Mouse (Mus musculus) limb, embryonic 14.5 days (tissue): Measurements from ENCODE around the gene Gm10681. TPM values are rescaled to one million over a fixed set of nuclear protein-coding genes. Genes with fewer than 3 reads are reported as not detected.
"Not testable (repeated sequence)": the region's sequence is repeated elsewhere in the genome, so short reads cannot be mapped to it uniquely, and the experiment has no call there.

Source experiments
- ATAC-seq: fragments of 200-750 bp; cut with Nextera tagmentation; 2 replicates; pipeline ENCODE4 v1.8.0; 2017; ENCODE audit warnings: low read depth, moderate number of reproducible peaks, moderate TSS enrichment; ENCODE audit not compliant: low FRiP score
- DNase-seq: peaks from one replicate; pipeline ENCODE4 v3.0.0-alpha.2; 2015; ENCODE audit warnings: low spot score
- H3K27ac ChIP-seq: fragments of 300-500 bp; sonication (generic); replicated peaks from 2 replicates; pipeline ENCODE4 v1.5.1; 2014; ENCODE audit warnings: low read depth, mild to moderate bottlenecking, low read length, moderate library complexity, mixed read lengths
- H3K27me3 ChIP-seq: fragments of 300-500 bp; sonication (generic); 2 replicates; pipeline ENCODE4 v1.6.1; 2014; ENCODE audit warnings: low read length, mixed read lengths; ENCODE audit not compliant: control insufficient read depth, insufficient read depth
- H3K36me3 ChIP-seq: fragments of 300-500 bp; sonication (generic); 2 replicates; pipeline ENCODE4 v1.6.1; 2014; ENCODE audit warnings: mild to moderate bottlenecking, low read length, moderate library complexity, mixed read lengths; ENCODE audit not compliant: control insufficient read depth, insufficient read depth
- H3K4me1 ChIP-seq: fragments of 300-500 bp; sonication (generic); 2 replicates; pipeline ENCODE4 v1.6.1; 2014; ENCODE audit warnings: antibody characterized with exemption, low read length, mixed read lengths; ENCODE audit not compliant: control insufficient read depth, insufficient read depth
- H3K4me2 ChIP-seq: fragments of 300-500 bp; sonication (generic); replicated peaks from 2 replicates; pipeline ENCODE4 v1.6.1; 2014; ENCODE audit warnings: low read depth, mild to moderate bottlenecking, low read length, moderate library complexity; ENCODE audit not compliant: severe bottlenecking
- H3K4me3 ChIP-seq: fragments of 300-500 bp; sonication (generic); replicated peaks from 2 replicates; pipeline ENCODE4 v1.5.1; 2014; ENCODE audit warnings: low read length
- H3K9ac ChIP-seq: fragments of 300-500 bp; sonication (generic); 2 replicates; pipeline ENCODE4 v1.6.1; 2014; ENCODE audit warnings: mild to moderate bottlenecking, low read depth, low read length, moderate library complexity; ENCODE audit not compliant: severe bottlenecking
- H3K9me3 ChIP-seq: fragments of 300-500 bp; sonication (generic); 2 replicates; pipeline ENCODE4 v1.6.1; 2016; ENCODE audit warnings: low read length; ENCODE audit not compliant: control insufficient read depth
- POLR2A ChIP-seq: fragments of 200-500 bp; IDR thresholded peaks from 2 replicates; pipeline ENCODE4 v1.8.0; 2012; ENCODE audit warnings: inconsistent platforms, mild to moderate bottlenecking, moderate library complexity, borderline replicate concordance; ENCODE audit not compliant: insufficient read depth, insufficient read length; ENCODE audit errors: extremely low read depth
- WGBS: fragments of 180-500 bp; shearing (Covaris S2); extraction: QIAGEN DNeasy Blood & Tissue Kit; methylation state at CpG from one replicate; pipeline ENCODE4 v1.1.7; 2014; 5-methylcytosine and 5-hydroxymethylcytosine counted together
- polyA plus RNA-seq, 2 experiments: library from polyadenylated mRNA; depleted of rRNA in 1 of 2; stranded (reverse) in 1 of 2; unstranded in 1 of 2; fragments of >200 nt; fragmentation: Nextera tagmentation in 1 of 2; extraction: Ambion mirVana in 1 of 2; gene quantifications; 2 replicates each; pipeline versions ENCODE4 v1.2.1 to v1.2.3; 2012 to 2014

Gm10681 gene
- polyA plus RNA-seq (2012; rRNA removed): not detected in 2 replicates
- not detected in 2 replicates for polyA plus RNA-seq (2014; fragmentation: Nextera tagmentation; extraction: Ambion mirVana)

- Histone ChIP-seq H3K36me3 (no peaks in the 10 kb centered on the region), H3K4me3 (no peak within 1 kb of the TSS), H3K9me3 (no peaks in the 10 kb centered on the region), H3K4me2 (no peak within 1 kb of the TSS), H3K27me3 (no peaks in the 10 kb centered on the region), H3K27ac (no peak within 1 kb of the TSS), H3K4me1 (no peaks in the 10 kb centered on the region), H3K9ac (no peak within 1 kb of the TSS)
- ATAC-seq: no peak
- no peak for DNase-seq
- TF ChIP-seq POLR2A: no peak
Observed at GRCm38 (mm10) chr3:98588707-98589106, at the start of gene Gm10681. Gm10681 (minus strand) TSS chr3:98588807.

- TF ChIP-seq POLR2A: no peak
- no peak overlapping the region for H3K9ac ChIP-seq
Observed at GRCm38 (mm10) chr3:98635145-98635544, 46.5 kb upstream of the Gm10681 start.

GRCm38 (mm10) chr3:98630152-98630551 lies 41.5 kb upstream of the Gm10681 start, which contains the start of gene Hsd3b5:
Hsd3b5 (minus strand) TSS chr3:98630252.
- H3K4me1 ChIP-seq: no peaks in the 10 kb centered on the region
- H3K27me3 ChIP-seq: no peaks in the 10 kb centered on the region
- H3K9me3 ChIP-seq: no peaks in the 10 kb centered on the region
- H3K27ac ChIP-seq: no peak within 1 kb of the TSS
- no peak for DNase-seq
- no peak within 1 kb of the TSS for H3K4me2 ChIP-seq
- H3K36me3 ChIP-seq: no peaks in the 10 kb centered on the region
- H3K9ac ChIP-seq: no peak within 1 kb of the TSS
- TF ChIP-seq POLR2A: no peak
- no peak within 1 kb of the TSS for H3K4me3 ChIP-seq
- no peak for ATAC-seq

More at GRCm38 (mm10) chr3:98635145-98635544, 46.5 kb upstream of the Gm10681 start:
- Histone ChIP-seq H3K27ac (no peak overlapping the region), H3K27me3 (no peaks in the 10 kb centered on the region), H3K4me2 (no peak overlapping the region), H3K4me3 (no peak overlapping the region), H3K36me3 (no peaks in the 10 kb centered on the region), H3K9me3 (no peaks in the 10 kb centered on the region), H3K4me1 (no peaks in the 10 kb centered on the region)
- no peak for DNase-seq
- ATAC-seq: no peak
- WGBS: 82% methylated on average over 1 of the region's 1 CpGs

- Histone ChIP-seq H3K4me3 (no peak overlapping the region), H3K27me3 (no peaks in the 10 kb centered on the region), H3K9me3 (no peaks in the 10 kb centered on the region), H3K27ac (no peak overlapping the region), H3K36me3 (no peaks in the 10 kb centered on the region), H3K4me2 (no peak overlapping the region), H3K9ac (no peak overlapping the region), H3K4me1 (no peaks in the 10 kb centered on the region)
- DNase-seq (no peak), ATAC-seq (no peak)
- TF ChIP-seq POLR2A: no peak
- 83% methylated on average over 3 of the region's 3 CpGs for WGBS
Observed at GRCm38 (mm10) chr3:98629633-98630032, 41.0 kb upstream of the Gm10681 start.

- H3K9ac ChIP-seq, H3K4me1 ChIP-seq, DNase-seq, H3K27ac ChIP-seq, H3K4me2 ChIP-seq, H3K36me3 ChIP-seq, ATAC-seq, H3K9me3 ChIP-seq, H3K4me3 ChIP-seq, H3K27me3 ChIP-seq: not testable (repeated sequence)
- WGBS: 64% methylated on average over 1 of the region's 1 CpGs
Observed at GRCm38 (mm10) chr3:98616786-98617185, 28.2 kb upstream of the Gm10681 start.

GRCm38 (mm10) chr3:98616244-98616643 lies 27.6 kb upstream of the Gm10681 start:
- H3K4me2 ChIP-seq, H3K9ac ChIP-seq, H3K27me3 ChIP-seq, DNase-seq, H3K27ac ChIP-seq, H3K4me3 ChIP-seq, H3K36me3 ChIP-seq, H3K4me1 ChIP-seq, ATAC-seq, H3K9me3 ChIP-seq: not testable (repeated sequence)
- WGBS: 27% methylated on average over 2 of the region's 2 CpGs

GRCm38 (mm10) chr3:98614406-98614927 lies 25.9 kb upstream of the Gm10681 start:
- not testable (repeated sequence) for H3K27ac ChIP-seq, H3K9ac ChIP-seq, H3K4me2 ChIP-seq, H3K4me3 ChIP-seq, DNase-seq, ATAC-seq, H3K4me1 ChIP-seq, H3K27me3 ChIP-seq, H3K9me3 ChIP-seq, H3K36me3 ChIP-seq
- WGBS: 64% methylated on average over 2 of the region's 2 CpGs
